Mouse (Mus musculus) embryo, embryonic 10 days (tissue): Measurements from ENCODE around the gene Slc25a27.

Experiments
- DNase-seq: peaks from one replicate; pipeline ENCODE4 v3.0.0-alpha.2; 2015; ENCODE audit warnings: low spot score

Gene Slc25a27

DNA sequence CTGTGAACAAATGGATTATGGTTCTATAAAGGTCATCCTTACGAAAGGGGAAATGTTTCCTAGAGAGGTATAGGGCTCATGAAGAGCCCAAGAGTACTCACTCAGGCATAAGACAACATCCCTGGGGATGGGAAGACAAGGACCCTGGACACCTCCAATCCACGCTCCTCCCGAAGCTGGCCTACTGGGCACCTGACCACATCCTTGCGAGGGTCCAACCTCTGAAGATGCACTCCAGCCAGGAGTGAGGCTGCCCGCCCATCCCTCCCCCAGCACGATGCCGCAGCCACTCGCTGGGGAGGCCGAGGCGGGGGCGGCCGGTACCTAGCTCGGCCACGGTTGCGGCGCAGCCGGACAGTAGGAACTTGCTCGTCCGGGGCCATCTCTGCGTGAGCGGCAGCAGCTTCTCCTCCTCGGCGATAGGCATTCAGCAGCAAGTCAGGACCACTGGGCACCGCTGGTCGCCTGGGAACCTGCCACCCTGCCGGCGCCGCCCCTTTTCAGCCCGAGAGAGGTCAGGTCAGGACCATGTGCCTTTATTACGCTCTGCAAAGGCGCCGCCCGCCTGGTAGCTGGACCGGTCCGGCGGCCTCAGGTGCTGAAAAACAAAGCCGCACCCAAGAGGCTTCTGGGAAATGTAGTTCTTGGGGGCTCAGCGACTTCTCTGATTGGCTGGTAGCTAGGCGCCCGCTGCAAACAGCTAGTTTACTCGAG is at the start of gene Slc25a27:
Gene Slc25a27, minus strand, starts transcription at position 639 of the 714 bp plus-strand sequence.
- DNase-seq, result peak; percentile 94

DNA sequence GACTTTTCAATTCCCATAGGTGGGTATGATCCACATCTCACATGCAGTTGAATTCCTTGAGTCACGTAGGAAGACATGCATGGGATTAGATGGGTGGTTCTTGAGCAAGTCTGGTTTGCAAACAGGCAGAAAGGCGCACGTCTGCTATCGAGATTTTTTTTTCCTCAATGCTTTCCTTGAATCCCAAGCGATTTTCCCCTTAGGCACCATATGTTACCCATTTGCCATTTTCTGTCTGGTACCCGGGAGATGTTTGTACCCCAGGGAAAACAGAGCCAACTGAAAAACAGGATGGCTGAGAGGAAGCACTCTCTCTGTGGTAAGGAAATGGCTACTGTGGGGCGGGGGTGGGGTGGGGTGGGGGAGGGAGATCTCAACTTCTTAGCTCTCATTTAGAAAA is 49.6 kb upstream of the Slc25a27 start:
- DNase-seq, result no peak

DNA sequence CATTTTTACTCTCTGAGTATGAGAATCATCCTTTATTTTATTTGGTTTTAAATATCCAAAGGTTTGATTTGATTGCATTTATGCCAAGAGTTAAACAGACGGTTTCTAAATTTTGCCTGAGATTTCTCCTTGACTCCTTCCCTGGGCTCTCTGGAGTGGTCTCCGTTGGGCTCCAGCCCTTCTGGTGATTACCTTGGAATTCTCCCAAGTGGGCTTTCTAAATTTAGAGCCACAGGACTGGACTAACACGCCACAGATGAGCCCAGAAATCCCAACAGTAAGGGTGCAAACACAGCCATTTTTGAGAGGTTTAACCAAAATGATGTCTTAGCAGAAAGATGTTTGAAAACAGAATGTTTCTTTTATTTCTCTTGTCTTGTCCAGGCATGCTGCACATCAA is 47.2 kb upstream of the Slc25a27 start:
- DNase-seq, result no peak

GRCm38 (mm10) chr17:43711557-43712352 is 44.7 kb upstream of the Slc25a27 start:
- no peak for DNase-seq

GRCm38 (mm10) chr17:43707254-43707653 is 40.2 kb upstream of the Slc25a27 start:
- no peak for DNase-seq

DNA sequence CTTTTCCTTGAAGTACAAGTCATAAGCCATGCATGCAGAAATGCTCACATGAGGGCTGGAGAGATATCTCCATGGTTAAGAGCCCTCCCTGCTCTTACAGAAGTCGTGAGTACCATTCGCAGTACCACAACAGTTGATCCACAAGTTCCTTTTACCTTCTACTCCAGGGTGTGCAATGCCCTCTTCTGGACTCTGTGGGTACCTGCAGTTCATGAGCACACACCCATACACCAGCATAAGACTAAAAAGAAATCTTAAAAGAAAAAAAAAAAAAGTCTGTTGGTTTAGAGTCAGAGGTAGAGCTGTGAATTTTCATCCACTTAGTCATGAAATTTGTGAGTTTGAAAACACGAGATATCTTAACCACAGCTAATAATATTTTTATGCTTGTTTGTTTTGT is 39.7 kb upstream of the Slc25a27 start:
- DNase-seq, result no peak

GRCm38 (mm10) chr17:43704216-43704930 is 37.4 kb upstream of the Slc25a27 start:
- DNase-seq, result no peak

DNA sequence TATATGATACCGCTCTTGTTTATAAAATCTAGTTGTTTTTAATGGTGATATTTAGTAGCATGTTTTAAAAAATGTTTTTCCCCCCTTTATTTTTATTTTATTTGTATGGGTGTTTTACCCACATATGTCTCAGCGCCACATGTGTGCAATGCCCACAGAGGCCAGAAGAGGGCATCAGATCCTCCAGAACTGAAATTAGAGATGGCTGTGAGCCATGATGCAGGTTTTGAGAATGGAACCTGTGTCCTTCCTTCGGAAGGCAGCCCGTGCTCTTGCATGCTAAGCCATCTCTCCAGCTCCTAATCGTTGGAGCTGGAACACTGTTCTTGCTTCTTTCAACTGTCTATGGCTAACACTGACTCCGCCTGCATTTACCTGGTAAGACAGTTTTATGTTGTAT is 34.0 kb upstream of the Slc25a27 start:
- peak; percentile 70 for DNase-seq

- peak; percentile 91 for DNase-seq
These were observed 32.1 kb upstream of the Slc25a27 start for GRCm38 (mm10) chr17:43698997-43699649.

DNA sequence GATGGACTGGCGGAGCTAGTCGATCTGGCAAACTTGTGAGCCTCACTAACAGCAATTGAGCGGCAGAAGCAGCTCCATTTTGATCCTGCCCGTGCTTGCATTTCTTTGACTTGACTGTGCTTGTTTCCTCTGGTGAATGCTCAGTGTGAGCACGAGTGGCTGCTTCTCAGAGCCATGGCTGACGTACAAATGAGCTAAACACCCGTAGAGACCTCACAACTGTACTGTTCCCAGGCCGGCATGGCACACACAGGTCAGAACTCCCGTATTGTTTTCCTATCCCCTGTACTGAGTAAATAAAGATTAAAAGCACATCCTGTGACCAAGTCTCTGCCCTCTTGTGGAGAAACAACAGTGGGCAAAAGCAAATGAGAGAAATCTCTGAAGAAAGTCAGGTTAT is 22.6 kb upstream of the Slc25a27 start:
- no peak for DNase-seq

- DNase-seq, result no peak
These were observed 17.6 kb upstream of the Slc25a27 start for GRCm38 (mm10) chr17:43684638-43685037.

DNA sequence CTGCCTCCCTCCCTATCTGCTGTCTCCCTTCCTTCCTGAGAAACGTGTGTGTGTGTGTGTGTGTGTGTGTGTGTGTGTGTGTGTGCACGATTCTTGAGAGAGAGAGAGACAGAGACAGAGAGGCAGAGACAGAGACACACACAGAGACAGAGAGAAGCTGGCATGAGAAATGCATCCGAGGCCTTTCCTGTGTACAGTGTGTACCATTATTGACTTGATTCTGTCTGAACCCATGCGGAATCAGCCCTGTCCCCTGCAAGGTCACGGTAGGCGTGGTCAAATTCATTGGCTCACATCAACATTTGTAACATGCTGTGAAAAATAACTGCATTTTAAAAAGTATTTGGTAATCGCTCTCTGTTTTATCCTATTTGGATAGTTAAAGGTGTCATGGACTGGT is 17.1 kb upstream of the Slc25a27 start:
- DNase-seq, result no peak

- DNase-seq, result no peak
These were observed 10.3 kb upstream of the Slc25a27 start for GRCm38 (mm10) chr17:43677317-43677716.

- no peak for DNase-seq
These were observed 9.2 kb upstream of the Slc25a27 start for GRCm38 (mm10) chr17:43676241-43676640.

DNA sequence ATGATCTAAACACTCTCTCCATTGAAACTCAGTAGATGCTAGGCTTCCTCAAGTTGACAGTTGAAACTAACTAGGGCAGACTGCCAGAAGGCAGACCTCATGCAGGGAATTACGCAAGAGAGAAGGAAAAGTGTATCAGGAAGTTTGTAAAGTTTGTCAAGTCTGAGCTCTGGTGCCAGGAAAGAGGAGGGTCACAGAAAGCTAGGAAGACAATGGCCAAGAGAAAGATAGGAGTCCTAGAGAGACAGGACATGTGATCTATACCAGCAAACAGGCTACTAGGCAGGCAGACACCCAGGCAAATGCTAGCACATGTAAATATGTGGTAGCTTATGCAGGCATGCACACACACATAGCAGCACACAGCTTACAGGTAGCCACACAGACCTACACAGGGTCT is 8.2 kb upstream of the Slc25a27 start:
- no peak for DNase-seq

- DNase-seq, result no peak
These were observed 4.9 kb upstream of the Slc25a27 start for GRCm38 (mm10) chr17:43671907-43672306.

- DNase-seq, result no peak
These were observed 2.2 kb upstream of the Slc25a27 start for GRCm38 (mm10) chr17:43669145-43669695.

DNA sequence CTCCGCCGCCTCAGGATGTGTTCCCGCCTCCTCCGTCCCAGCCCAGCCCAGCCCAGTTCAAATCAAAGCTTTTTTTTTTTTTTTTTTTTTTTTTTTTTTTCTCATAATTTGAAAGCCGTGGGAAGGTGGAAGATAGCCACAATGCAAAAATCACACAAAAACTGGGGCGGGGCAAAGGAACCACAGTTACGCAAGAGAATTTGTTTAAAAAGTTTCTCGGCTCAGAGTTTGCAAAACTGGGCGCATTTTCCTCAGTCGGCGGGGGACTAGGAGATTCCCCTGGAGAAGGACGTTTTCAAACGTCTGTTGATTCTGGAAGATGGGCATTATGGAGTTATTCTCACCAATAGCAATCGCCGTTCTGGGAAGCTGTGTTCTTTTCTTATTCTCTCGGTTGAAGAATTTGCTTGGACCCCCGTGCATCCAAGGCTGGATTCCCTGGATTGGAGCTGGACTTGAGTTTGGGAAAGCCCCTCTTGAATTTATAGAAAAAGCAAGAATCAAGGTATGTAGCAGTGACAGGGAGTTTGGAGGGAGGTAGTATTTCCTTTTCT is 353 bp upstream of the Slc25a27 start, which contains the start of gene Cyp39a1:
Gene Cyp39a1, plus strand, starts transcription at position 136 of the 554 bp plus-strand sequence.
- peak; percentile 31 for DNase-seq

GRCm38 (mm10) chr17:43651314-43652046 is 15.5 kb downstream of the Slc25a27 start:
- DNase-seq, result no peak

GRCm38 (mm10) chr17:43649641-43650436 is 17.2 kb downstream of the Slc25a27 start:
- DNase-seq, result no peak
